In genomic region chr2:71958393-71958792, GRCm38 (mm10) we compare ENCODE assay signal across 9 mouse cellular contexts. TPM values are rescaled to one million over a fixed set of nuclear protein-coding genes. Genes with fewer than 3 reads are reported as not detected.
DNase-seq lines count a peak whose midpoint lies in the region; ATAC-seq lines count a peak whose summit lies in the region.
"Had no signal": no experiment of that assay in that cellular context is flagged by ENCODE, and none has a peak within 500 bp of the region (broad histone marks: within the 10 kb centered on the region; RNA-seq: fewer than 3 reads in every experiment).

No protein-coding gene starts in this region.

- no peak for DNase-seq in frontal cortex, adult 2 months (ENCODE audit: extremely low spot score in 1 of 2, low spot score in 1 of 2)
- peak; percentile 19 for DNase-seq in MN1 (ENCODE audit: low spot score)
- DNase-seq in cerebellum, adult 9-10 months, result peak; percentile 84
- DNase-seq in heart, postnatal 4 days, result peak; percentile 72
- DNase-seq in left cerebral cortex, adult 11 months (ENCODE audit: low spot score), result no peak
- DNase-seq in thymus, adult 18-20 months, result no peak
- DNase-seq: right cerebral cortex, adult 18-20 months had no signal

- ATAC-seq in frontal cortex, adult (ENCODE audit: low TSS enrichment), result 0 out of 2 replicates have a peak, but pooled peaks have one; percentile 9
- ATAC-seq in granulocyte monocyte progenitor cell, adult 5-6 weeks (replicated peaks; ENCODE audit: poor library complexity, severe bottlenecking), result no peak

RNA-seq across cellular contexts. Expression of gene Rapgef4, which starts 22.6 kb away (rescaled TPM):
- 366 and 429 TPM in 2 replicates for polyA plus RNA-seq in frontal cortex, adult 2 months (2012; rRNA removed)
- 10 to 100 TPM; 11.1 to 13.6 TPM for total RNA-seq in heart, postnatal 4 days (2021)
- total RNA-seq in granulocyte monocyte progenitor cell, adult 5-6 weeks (2014; fragmentation: Nextera tagmentation), result 5.3 TPM in 1 of 2 replicates, not detected in the other
- total RNA-seq in granulocyte monocyte progenitor cell, adult 5-6 weeks (2017), result 1.2 and 2.6 TPM in 2 replicates

Comparison
In these comparisons a context has a peak if more than half of its experiments do, and no peak if none do; other contexts are left out.
1. DNase-seq: peak in MN1 (single experiment), cerebellum, adult 9-10 months (single experiment) and heart, postnatal 4 days (single experiment); none in frontal cortex, adult 2 months (0 of 2), left cerebral cortex, adult 11 months (single experiment) and thymus, adult 18-20 months (0 of 2).